Comparison of ENCODE assay signal across 16 mouse cellular contexts in the genomic region with DNA sequence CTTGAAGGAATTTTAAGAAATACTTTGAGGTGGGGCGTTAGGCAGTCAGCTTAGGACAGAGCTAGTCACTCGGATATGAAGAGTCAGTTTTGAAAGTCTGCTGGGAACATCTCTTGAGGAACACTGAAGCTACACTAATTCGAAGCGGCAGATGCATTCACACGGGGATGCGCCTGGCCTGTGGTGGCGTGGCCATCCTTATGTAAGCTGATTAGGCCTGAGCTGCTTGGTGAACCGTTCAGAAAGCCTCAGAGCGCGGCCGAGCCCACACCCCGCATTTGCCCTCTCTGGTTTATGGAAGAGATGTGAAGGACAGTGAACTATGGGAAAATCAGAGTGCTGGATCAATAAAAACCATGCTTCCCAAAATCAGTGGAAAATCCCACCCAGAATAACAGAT. TPM values are rescaled to one million over a fixed set of nuclear protein-coding genes. Genes with fewer than 3 reads are reported as not detected.
DNase-seq lines count a peak whose midpoint lies in the region; TF ChIP-seq lines count a peak whose summit lies in the region.
"Had no signal": no experiment of that assay in that cellular context is flagged by ENCODE, and none has a peak within 500 bp of the region (broad histone marks: within the 10 kb centered on the region; RNA-seq: fewer than 3 reads in every experiment).

No protein-coding gene starts in this region.

- intact Hi-C loops in gastrocnemius, postnatal 36 days (cut with DNase I): no loop called here
- intact Hi-C loops in left cerebral cortex, postnatal 25 days (cut with DNase I): no loop called here

- no peak overlapping the region for H3K4me3 ChIP-seq in layer of hippocampus, adult 2 months
- H3K4me3 ChIP-seq: heart, embryonic 12.5 days; kidney, embryonic 15.5 days had no signal

- no peak for DNase-seq in layer of hippocampus, adult 2 months (ENCODE audit: low spot score in 2 of 2)
- DNase-seq in layer of hippocampus, postnatal 10 days (ENCODE audit: low spot score in 2 of 2): no peak
- peak; percentile 57 for DNase-seq in cerebellum, adult 11 months
- peak; percentile 78 to 84 for DNase-seq in cerebellum, postnatal 10 days
- DNase-seq in retina, postnatal 1 day: peak; percentile 96
- DNase-seq in gastrocnemius, postnatal 36 days: no peak
- DNase-seq in left cerebral cortex, postnatal 25 days (ENCODE audit: low spot score in 2 of 2): no peak
- DNase-seq: heart, postnatal 4 days; liver; lung, adult 2 months had no signal

- peak overlapping the region; percentile 18; the same call in 1 of the 2 replicates for H3K27ac ChIP-seq in layer of hippocampus, adult 2 months
- H3K27ac ChIP-seq: kidney, embryonic 15.5 days; macrophage; stomach, postnatal 0 days had no signal

- TF ChIP-seq CTCF in layer of hippocampus, adult 2 months (conservative IDR thresholded peaks at IDR 0.05): no peak

RNA-seq across cellular contexts. Expression of a gene that starts 13.1 kb away (rescaled TPM):
- not detected for total RNA-seq in layer of hippocampus, adult 2 months (2021)
- total RNA-seq in layer of hippocampus, postnatal 10 days (2021): not detected
- under 1 TPM; 0.20 to 0.27 TPM for total RNA-seq in gastrocnemius, postnatal 36 days (2021)
- not detected for total RNA-seq in left cerebral cortex, postnatal 25 days (2021)
- total RNA-seq: layer of hippocampus, adult 18-20 months; monocyte, adult 5-6 weeks had no signal

RNA-seq across cellular contexts. Expression of a gene that starts 25.4 kb away (rescaled TPM):
- total RNA-seq in layer of hippocampus, adult 2 months (2021): 100 to 1,000 TPM; 287 to 299 TPM
- 100 to 1,000 TPM; 313 to 318 TPM for total RNA-seq in layer of hippocampus, postnatal 10 days (2021)
- total RNA-seq in gastrocnemius, postnatal 36 days (2021): 1,000 to 10,000 TPM; 1,029 to 1,117 TPM
- 100 to 1,000 TPM; 362 to 365 TPM for total RNA-seq in left cerebral cortex, postnatal 25 days (2021)

RNA-seq across cellular contexts. Expression of a gene that starts 31.5 kb away (rescaled TPM):
- total RNA-seq in layer of hippocampus, adult 2 months (2021): 10 to 100 TPM; 55.0 to 58.1 TPM
- total RNA-seq in layer of hippocampus, postnatal 10 days (2021): 10 to 100 TPM; 47.1 to 49.9 TPM
- 10 to 100 TPM; 41.0 to 41.6 TPM for total RNA-seq in gastrocnemius, postnatal 36 days (2021)
- total RNA-seq in left cerebral cortex, postnatal 25 days (2021): 10 to 100 TPM; 46.8 to 51.3 TPM

RNA-seq across cellular contexts. Expression of a gene that starts 42.9 kb away (rescaled TPM):
- 10 to 100 TPM; 54.6 to 54.9 TPM for total RNA-seq in layer of hippocampus, adult 2 months (2021)
- total RNA-seq in layer of hippocampus, postnatal 10 days (2021): 10 to 100 TPM; 37.4 to 40.1 TPM
- 10 to 100 TPM; 48.9 to 49.7 TPM for total RNA-seq in gastrocnemius, postnatal 36 days (2021)
- total RNA-seq in left cerebral cortex, postnatal 25 days (2021): 10 to 100 TPM; 35.6 to 36.4 TPM

Comparison
In these comparisons a context has a peak if more than half of its experiments do, and no peak if none do; other contexts are left out.
1. DNase-seq: peak in cerebellum, adult 11 months (single experiment), cerebellum, postnatal 10 days (2 of 2) and retina, postnatal 1 day (single experiment); none in layer of hippocampus, adult 2 months (0 of 2), layer of hippocampus, postnatal 10 days (0 of 2), gastrocnemius, postnatal 36 days (0 of 2) and left cerebral cortex, postnatal 25 days (0 of 2).